Mouse (Mus musculus) myocyte (in vitro differentiated cells): Measurements from ENCODE around the gene C730034F03Rik.

Experiments used
- CEBPB ChIP-seq: IDR thresholded peaks from 2 replicates; pipeline ENCODE4 v1.6.1; 2011; ENCODE audit warnings: mild to moderate bottlenecking, moderate library complexity; ENCODE audit not compliant: poor library complexity, insufficient read depth, severe bottlenecking
- E2F4 ChIP-seq: IDR thresholded peaks from one replicate; pipeline ENCODE4 v1.6.1; 2011; ENCODE audit warnings: mild to moderate bottlenecking, control low read depth, moderate library complexity; ENCODE audit not compliant: insufficient read depth
- MAX ChIP-seq: IDR thresholded peaks from one replicate; pipeline ENCODE4 v1.6.1; 2011; ENCODE audit warnings: low read depth, mild to moderate bottlenecking, control low read depth
- MYOD1 ChIP-seq, 3 experiments: IDR thresholded peaks; one replicate each; pipeline ENCODE4 v1.6.1; 2011; ENCODE audit warnings: control low read depth in 2 of 3, low read depth in 2 of 3, mild to moderate bottlenecking in 2 of 3, moderate library complexity in 1 of 3; ENCODE audit not compliant: insufficient read length in 2 of 3, control insufficient read depth in 1 of 3
- POLR2A ChIP-seq: IDR thresholded peaks from one replicate; pipeline ENCODE4 v1.6.1; 2011; ENCODE audit warnings: low read depth, mild to moderate bottlenecking, control low read depth, moderate library complexity; ENCODE audit not compliant: insufficient read length
- POLR2AphosphoS2 ChIP-seq: IDR thresholded peaks from one replicate; pipeline ENCODE4 v1.6.1; 2011; ENCODE audit warnings: low read depth, control low read depth; ENCODE audit not compliant: insufficient read length
- REST ChIP-seq: IDR thresholded peaks from one replicate; pipeline ENCODE4 v1.6.1; 2011; ENCODE audit warnings: mild to moderate bottlenecking, control low read depth, moderate library complexity; ENCODE audit not compliant: insufficient read depth, insufficient read length
- TCF12 ChIP-seq: IDR thresholded peaks from one replicate; pipeline ENCODE4 v1.6.1; 2011; ENCODE audit warnings: mild to moderate bottlenecking, control low read depth; ENCODE audit not compliant: poor library complexity, insufficient read depth, severe bottlenecking
- TCF3 ChIP-seq: IDR thresholded peaks from one replicate; pipeline ENCODE4 v1.6.1; 2011; ENCODE audit warnings: low read depth, control low read depth; ENCODE audit not compliant: insufficient read length
- USF1 ChIP-seq: IDR thresholded peaks from one replicate; pipeline ENCODE4 v1.6.1; 2011; ENCODE audit warnings: low read depth, mild to moderate bottlenecking, control low read depth, moderate library complexity

DNA sequence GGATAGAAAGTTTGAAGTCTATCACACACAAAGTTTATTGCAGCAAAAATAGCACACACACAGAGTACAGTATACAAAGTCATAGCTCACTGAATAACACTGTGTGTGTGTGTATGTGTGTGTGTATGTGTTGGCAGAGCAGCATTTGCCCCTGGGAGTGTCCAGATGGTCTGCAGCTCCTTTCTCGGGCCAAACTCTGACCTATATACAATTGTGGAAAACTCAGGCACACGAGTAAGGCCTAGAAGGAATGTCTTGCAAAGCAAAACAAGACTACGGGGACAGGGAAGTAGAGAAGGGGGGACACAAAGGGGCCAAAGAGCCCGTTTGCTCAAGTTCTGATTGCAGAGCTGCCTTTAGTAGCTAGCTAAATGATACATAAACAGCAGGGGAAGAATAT, 3.6 kb downstream of the C730034F03Rik start:
- no peak for TF ChIP-seq USF1
- no peak for TF ChIP-seq TCF3
- TF ChIP-seq POLR2A: no peak
- TF ChIP-seq CEBPB: no peak
- no peak for TF ChIP-seq MAX
- no peak for TF ChIP-seq E2F4
- TF ChIP-seq TCF12: no peak
- no peak for TF ChIP-seq MYOD1 (IDR thresholded peaks at IDR 0.05; ENCODE audit: control insufficient read depth in 1 of 3, insufficient read length in 2 of 3, low read depth in 2 of 3)
- no peak for TF ChIP-seq REST
- no peak for TF ChIP-seq POLR2AphosphoS2
